Mouse (Mus musculus): ENCODE results near the gene Ypel2. TPM values are rescaled to one million over a fixed set of nuclear protein-coding genes. Genes with fewer than 3 reads are reported as not detected.

Ypel2 gene
- polyA plus RNA-seq, 1 experiment from 2014 or later = 25.8 TPM

- Histone ChIP-seq H3K4me1 (replicated peaks) (peaks cover 23% of the 10 kb centered on the region), H3K27me3 (replicated peaks) (no peaks in the 10 kb centered on the region), H3K36me3 (no peaks in the 10 kb centered on the region), H3K9ac (no peak overlapping the region), H3K9me3 (replicated peaks) (no peaks in the 10 kb centered on the region), H3K4me2 (no peak overlapping the region), H3K27ac (ENCODE audit: poor library complexity, severe bottlenecking) (no peak overlapping the region), H3K4me3 (no peak overlapping the region)
- 71% methylated on average over 4 of the region's 4 CpGs for WGBS
- ATAC-seq (ENCODE audit: insufficient number of reproducible peaks, low FRiP score) = no peak
These were observed 83.3 kb downstream of the Ypel2 start for GRCm38 (mm10) chr11:86910244-86910643.

GRCm38 (mm10) chr11:86909028-86909427 is 84.5 kb downstream of the Ypel2 start:
- no peak overlapping the region for H3K4me2 ChIP-seq
- no peak for ATAC-seq (ENCODE audit: insufficient number of reproducible peaks, low FRiP score)
- 67% methylated on average over 6 of the region's 6 CpGs for WGBS

GRCm38 (mm10) chr11:86907889-86908590 is 85.5 kb downstream of the Ypel2 start:
- no peak overlapping the region for H3K4me3 ChIP-seq
- H3K4me2 ChIP-seq = no peak overlapping the region
- no peaks in the 10 kb centered on the region for H3K36me3 ChIP-seq
- H3K4me1 ChIP-seq (replicated peaks) = peaks cover 17% of the 10 kb centered on the region; the same call in 1 of the 2 replicates
- ATAC-seq (ENCODE audit: insufficient number of reproducible peaks, low FRiP score) = no peak
- H3K27ac ChIP-seq (ENCODE audit: poor library complexity, severe bottlenecking) = no peak overlapping the region
- no peak overlapping the region for H3K9ac ChIP-seq
- H3K9me3 ChIP-seq (replicated peaks) = no peaks in the 10 kb centered on the region
- 80% methylated on average over 5 of the region's 5 CpGs for WGBS
- H3K27me3 ChIP-seq (replicated peaks) = no peaks in the 10 kb centered on the region

More at GRCm38 (mm10) chr11:86909028-86909427, 84.5 kb downstream of the Ypel2 start:
- H3K27ac ChIP-seq (ENCODE audit: poor library complexity, severe bottlenecking) = no peak overlapping the region
- H3K36me3 ChIP-seq = no peaks in the 10 kb centered on the region
- H3K9ac ChIP-seq = no peak overlapping the region
- no peaks in the 10 kb centered on the region for H3K9me3 ChIP-seq (replicated peaks)
- no peaks in the 10 kb centered on the region for H3K27me3 ChIP-seq (replicated peaks)
- H3K4me3 ChIP-seq = no peak overlapping the region
- H3K4me1 ChIP-seq (replicated peaks) = peaks cover 21% of the 10 kb centered on the region; the same call in 1 of the 2 replicates

GRCm38 (mm10) chr11:86906767-86907662 is 86.5 kb downstream of the Ypel2 start:
- H3K27ac ChIP-seq (ENCODE audit: poor library complexity, severe bottlenecking) = no peak overlapping the region
- no peak overlapping the region for H3K9ac ChIP-seq
- H3K4me2 ChIP-seq = no peak overlapping the region
- no peaks in the 10 kb centered on the region for H3K27me3 ChIP-seq (replicated peaks)
- H3K36me3 ChIP-seq = no peaks in the 10 kb centered on the region
- no peaks in the 10 kb centered on the region for H3K9me3 ChIP-seq (replicated peaks)
- peaks cover 14% of the 10 kb centered on the region; the same call in 1 of the 2 replicates for H3K4me1 ChIP-seq (replicated peaks)
- 77% methylated on average over 11 of the region's 11 CpGs for WGBS
- no peak for ATAC-seq (ENCODE audit: insufficient number of reproducible peaks, low FRiP score)
- no peak overlapping the region for H3K4me3 ChIP-seq

GRCm38 (mm10) chr11:86906257-86906656 is 87.2 kb downstream of the Ypel2 start:
- no peak overlapping the region for H3K4me3 ChIP-seq
- H3K36me3 ChIP-seq = no peaks in the 10 kb centered on the region
- no peak overlapping the region for H3K4me2 ChIP-seq
- no peak for ATAC-seq (ENCODE audit: insufficient number of reproducible peaks, low FRiP score)
- no peaks in the 10 kb centered on the region for H3K27me3 ChIP-seq (replicated peaks)
- no peak overlapping the region for H3K9ac ChIP-seq
- no peaks in the 10 kb centered on the region for H3K9me3 ChIP-seq (replicated peaks)
- no peak overlapping the region for H3K27ac ChIP-seq (ENCODE audit: poor library complexity, severe bottlenecking)
- peaks cover 14% of the 10 kb centered on the region; the same call in 1 of the 2 replicates for H3K4me1 ChIP-seq (replicated peaks)
- WGBS = 91% methylated on average over 6 of the region's 6 CpGs

- Histone ChIP-seq H3K9ac (no peak overlapping the region), H3K27me3 (replicated peaks) (no peaks in the 10 kb centered on the region), H3K4me3 (no peak overlapping the region), H3K4me1 (replicated peaks) (peaks cover 15% of the 10 kb centered on the region; the same call in 1 of the 2 replicates), H3K9me3 (replicated peaks) (no peaks in the 10 kb centered on the region), H3K27ac (ENCODE audit: poor library complexity, severe bottlenecking) (0 out of 2 replicates have a peak overlapping the region, but pooled peaks have one; percentile 10), H3K36me3 (no peaks in the 10 kb centered on the region), H3K4me2 (no peak overlapping the region)
- ATAC-seq (ENCODE audit: insufficient number of reproducible peaks, low FRiP score) = no peak
- WGBS = 58% methylated on average over 2 of the region's 2 CpGs
These were observed 88.2 kb downstream of the Ypel2 start for GRCm38 (mm10) chr11:86905261-86905660.

GRCm38 (mm10) chr11:86904706-86905105 is 88.8 kb downstream of the Ypel2 start:
- peaks cover 20% of the 10 kb centered on the region; the same call in 1 of the 2 replicates for H3K4me1 ChIP-seq (replicated peaks)
- no peaks in the 10 kb centered on the region for H3K9me3 ChIP-seq (replicated peaks)
- H3K9ac ChIP-seq = no peak overlapping the region
- ATAC-seq (ENCODE audit: insufficient number of reproducible peaks, low FRiP score) = no peak
- WGBS = 33% methylated on average over 4 of the region's 4 CpGs
- H3K27ac ChIP-seq (ENCODE audit: poor library complexity, severe bottlenecking) = no peak overlapping the region
- no peak overlapping the region for H3K4me2 ChIP-seq
- no peak overlapping the region for H3K4me3 ChIP-seq
- H3K27me3 ChIP-seq (replicated peaks) = no peaks in the 10 kb centered on the region
- H3K36me3 ChIP-seq = no peaks in the 10 kb centered on the region

GRCm38 (mm10) chr11:86898367-86898766 is 95.1 kb downstream of the Ypel2 start:
- peak; percentile 78 for ATAC-seq (ENCODE audit: insufficient number of reproducible peaks, low FRiP score)
- peaks cover 64% of the 10 kb centered on the region for H3K4me1 ChIP-seq (replicated peaks)

GRCm38 (mm10) chr11:86895567-86895966 is 97.9 kb downstream of the Ypel2 start:
- no peak for ATAC-seq (ENCODE audit: insufficient number of reproducible peaks, low FRiP score)
- 14% methylated on average over 3 of the region's 3 CpGs for WGBS
- H3K36me3 ChIP-seq = no peaks in the 10 kb centered on the region
- H3K9ac ChIP-seq = peak overlapping the region; percentile 61
- H3K4me3 ChIP-seq = no peak overlapping the region
- no peaks in the 10 kb centered on the region; the same call in 1 of the 2 replicates for H3K9me3 ChIP-seq (replicated peaks)
- peak overlapping the region; percentile 30; the same call in 1 of the 2 replicates for H3K4me2 ChIP-seq
- H3K27ac ChIP-seq (ENCODE audit: poor library complexity, severe bottlenecking) = peak overlapping the region; percentile 99
- no peaks in the 10 kb centered on the region for H3K27me3 ChIP-seq (replicated peaks)
- H3K4me1 ChIP-seq (replicated peaks) = peaks cover 67% of the 10 kb centered on the region

More at GRCm38 (mm10) chr11:86898367-86898766, 95.1 kb downstream of the Ypel2 start:
- peak overlapping the region; percentile 99 for H3K27ac ChIP-seq (ENCODE audit: poor library complexity, severe bottlenecking)
- H3K4me2 ChIP-seq = peak overlapping the region; percentile 22; the same call in 1 of the 2 replicates
- H3K36me3 ChIP-seq = no peaks in the 10 kb centered on the region
- H3K27me3 ChIP-seq (replicated peaks) = no peaks in the 10 kb centered on the region
- H3K9me3 ChIP-seq (replicated peaks) = no peaks in the 10 kb centered on the region
- H3K4me3 ChIP-seq = no peak overlapping the region
- 13% methylated on average over 2 of the region's 2 CpGs for WGBS
- H3K9ac ChIP-seq = peak overlapping the region; percentile 67

- Histone ChIP-seq H3K9ac (peak overlapping the region; percentile 33; the same call in 1 of the 2 replicates), H3K36me3 (no peaks in the 10 kb centered on the region), H3K4me1 (replicated peaks) (peaks cover 65% of the 10 kb centered on the region), H3K27me3 (replicated peaks) (no peaks in the 10 kb centered on the region), H3K4me2 (0 out of 2 replicates have a peak overlapping the region, but pooled peaks have one; percentile 30), H3K4me3 (no peak overlapping the region), H3K27ac (ENCODE audit: poor library complexity, severe bottlenecking) (peak overlapping the region; percentile 99), H3K9me3 (replicated peaks) (no peaks in the 10 kb centered on the region; the same call in 1 of the 2 replicates)
- WGBS = 15% methylated on average over 9 of the region's 9 CpGs
- peak; percentile 69 for ATAC-seq (ENCODE audit: insufficient number of reproducible peaks, low FRiP score)
These were observed 98.4 kb downstream of the Ypel2 start for GRCm38 (mm10) chr11:86895156-86895555.

- H3K9me3 ChIP-seq (replicated peaks) = no peaks in the 10 kb centered on the region; the same call in 1 of the 2 replicates
- H3K4me1 ChIP-seq (replicated peaks) = peaks cover 56% of the 10 kb centered on the region
- peak overlapping the region; percentile 68 for H3K4me2 ChIP-seq
- no peaks in the 10 kb centered on the region for H3K36me3 ChIP-seq
- WGBS = 4% methylated on average over 19 of the region's 19 CpGs
- ATAC-seq (ENCODE audit: insufficient number of reproducible peaks, low FRiP score) = peak; percentile 27
- H3K27ac ChIP-seq (ENCODE audit: poor library complexity, severe bottlenecking) = peak overlapping the region; percentile 99
- H3K27me3 ChIP-seq (replicated peaks) = no peaks in the 10 kb centered on the region
- peak overlapping the region; percentile 36 for H3K4me3 ChIP-seq
- peak overlapping the region; percentile 64 for H3K9ac ChIP-seq
These were observed 99.3 kb downstream of the Ypel2 start for GRCm38 (mm10) chr11:86894171-86894577.

Measured in heart, embryonic 12.5 days (tissue).